Mouse (Mus musculus) kidney, adult 8-10 months (tissue): Measurements from ENCODE around the gene Ryr1.

ENCODE experiments used
- DNase-seq, 2 experiments: peaks; one replicate each; pipeline ENCODE4 v3.0.0; 2022

Gene Ryr1

DNA sequence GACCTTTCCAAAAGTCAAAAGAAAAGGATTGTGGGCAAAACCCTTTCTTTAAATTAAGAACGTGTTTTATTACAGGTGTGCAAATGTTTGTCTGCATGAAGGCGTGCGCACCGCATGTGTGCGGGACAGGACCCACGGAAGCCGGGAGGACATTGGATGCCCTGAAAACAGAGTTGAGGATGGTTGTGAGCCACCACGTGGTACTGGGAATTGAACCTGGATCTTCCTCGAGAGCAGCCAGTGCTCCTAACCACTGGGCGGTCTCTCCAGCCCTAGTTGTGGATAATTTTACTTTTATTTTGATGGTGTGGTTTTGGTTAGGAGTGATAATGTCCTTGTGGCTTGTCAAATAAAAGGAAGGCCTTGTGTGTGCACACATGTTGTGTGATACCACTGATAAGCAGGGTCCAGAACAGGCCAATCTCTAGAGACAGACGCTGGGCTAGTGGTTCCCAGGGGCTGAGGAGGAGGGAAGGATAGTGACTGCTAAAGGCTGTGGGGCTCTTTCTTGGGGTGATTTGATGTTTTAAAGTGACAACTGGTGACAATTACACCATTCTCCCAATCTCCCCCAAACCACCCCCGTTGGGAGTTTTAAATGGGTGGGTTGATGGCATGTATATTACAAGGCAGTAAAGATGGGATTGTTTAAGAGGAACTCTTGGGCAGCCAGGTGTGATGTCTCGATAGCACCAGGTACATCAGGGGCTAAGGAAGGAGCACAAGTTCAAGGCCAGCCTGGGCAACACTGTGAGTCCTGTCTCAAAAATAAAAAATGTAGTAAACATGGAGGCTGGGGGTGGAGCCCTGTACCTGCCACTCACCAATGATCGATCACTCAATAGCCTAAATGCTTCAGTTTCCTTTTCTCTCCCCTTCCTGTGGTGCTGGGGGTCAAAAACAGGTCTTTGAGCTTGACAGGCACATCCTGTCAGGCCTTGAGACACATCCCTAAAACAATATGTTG, 95.0 kb downstream of the Ryr1 start:
- DNase-seq: no peak

- no peak for DNase-seq
Measured at GRCm38 (mm10) chr7:29028761-29029160, 96.2 kb downstream of the Ryr1 start.

DNA sequence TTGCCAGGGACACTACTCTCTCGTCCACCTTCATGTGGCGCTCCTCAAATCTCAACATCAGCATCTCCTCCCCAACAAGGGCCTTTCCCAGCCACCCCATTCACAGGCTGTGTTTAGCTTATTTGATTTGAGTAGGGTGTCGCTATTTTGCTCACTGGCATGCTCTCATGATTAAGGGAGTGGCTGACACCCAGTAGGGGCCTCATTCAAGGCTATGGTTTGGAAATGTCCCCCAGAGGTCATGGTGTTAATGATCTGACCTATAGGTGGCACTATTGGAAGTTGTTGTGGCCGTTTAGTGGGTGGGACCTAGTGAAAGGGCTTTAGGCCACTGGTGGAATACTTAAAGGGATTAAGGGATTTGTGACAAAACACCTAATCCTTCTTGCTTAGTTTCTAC, 98.2 kb downstream of the Ryr1 start:
- DNase-seq: no peak

DNA sequence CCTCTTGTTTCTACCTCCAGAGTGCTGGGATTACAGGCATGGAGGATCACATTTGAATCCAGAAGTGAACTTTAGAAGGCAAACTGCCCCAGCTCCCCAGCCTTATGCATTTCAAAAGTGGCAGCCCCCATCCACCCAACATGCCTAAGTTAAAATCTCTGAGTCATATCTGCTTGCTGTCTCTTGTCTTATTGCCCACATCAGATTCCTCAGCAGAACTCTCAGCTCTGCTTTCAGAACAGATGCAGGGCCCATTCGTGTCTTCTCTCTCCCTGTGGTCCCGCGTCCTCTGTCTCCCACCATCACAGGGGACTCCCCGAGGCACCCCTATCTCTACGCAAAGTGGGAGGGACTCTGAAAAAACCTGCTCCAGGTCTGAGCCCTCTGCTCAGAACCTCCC, 98.8 kb downstream of the Ryr1 start:
- no peak for DNase-seq

- DNase-seq: no peak
Measured at GRCm38 (mm10) chr7:29025566-29025965, 99.4 kb downstream of the Ryr1 start.

DNA sequence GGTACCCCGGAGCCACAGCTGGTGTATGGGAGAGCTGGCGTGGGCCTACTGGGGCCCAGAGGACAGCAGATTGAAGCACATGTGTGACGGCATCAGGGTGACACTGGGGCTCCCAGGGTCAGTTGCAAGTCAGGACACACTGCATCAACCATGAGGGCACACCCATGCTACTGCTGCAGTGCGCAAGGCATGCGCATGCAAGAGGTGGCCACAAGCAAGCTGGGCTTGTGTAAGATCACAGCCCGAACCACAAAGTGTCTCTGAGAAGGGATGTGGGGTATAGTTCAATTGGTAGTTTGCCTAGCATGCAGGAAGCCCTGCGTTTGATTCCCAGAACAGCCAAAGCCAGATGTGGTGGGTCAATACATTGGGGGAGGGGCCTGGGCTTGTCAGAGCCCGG, 101.5 kb downstream of the Ryr1 start:
- no peak for DNase-seq

DNA sequence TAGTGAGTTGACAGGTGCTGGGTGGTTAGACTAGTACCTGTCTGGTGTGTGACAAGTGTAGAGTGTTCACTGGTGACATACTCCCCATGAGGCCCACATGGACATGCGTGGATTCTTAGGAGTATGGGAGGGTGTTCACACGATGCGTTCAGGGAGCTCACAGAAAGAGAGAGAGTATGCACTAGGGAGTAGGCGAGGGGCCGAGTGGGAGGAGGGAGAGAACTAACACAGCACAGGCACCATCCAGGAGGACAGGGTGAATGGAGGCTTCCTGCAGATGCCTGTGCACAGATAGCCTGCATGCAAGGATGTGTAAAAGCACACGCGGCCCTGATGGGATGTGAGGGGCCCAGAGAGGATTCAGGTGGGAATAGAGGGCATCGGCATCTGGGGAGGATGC, 102.5 kb downstream of the Ryr1 start:
- DNase-seq: no peak

- DNase-seq: no peak
Measured at GRCm38 (mm10) chr7:29019447-29020220, 105.3 kb downstream of the Ryr1 start.

GRCm38 (mm10) chr7:29017222-29017621, 107.8 kb downstream of the Ryr1 start:
- no peak for DNase-seq

DNA sequence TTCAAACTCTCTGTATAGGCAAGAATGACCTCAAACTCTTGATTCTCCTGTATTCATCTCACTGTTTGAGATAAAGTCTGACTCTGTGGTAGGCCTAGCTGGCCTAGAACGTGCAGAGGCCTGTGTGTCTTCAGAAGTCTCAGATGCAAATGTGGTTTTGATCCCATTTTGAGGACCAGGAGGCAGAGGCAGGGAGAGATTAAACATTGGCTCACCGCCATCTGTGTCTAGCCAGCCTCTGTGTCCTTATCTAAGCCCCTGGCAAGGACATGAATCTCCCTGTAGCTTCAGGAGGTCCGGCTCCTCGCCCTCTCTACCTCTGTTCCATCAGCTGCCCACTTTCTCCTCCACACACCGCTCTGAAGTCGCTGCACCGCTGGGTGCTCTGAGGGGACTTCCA, 108.5 kb downstream of the Ryr1 start:
- no peak for DNase-seq

GRCm38 (mm10) chr7:29014984-29015383, 110.0 kb downstream of the Ryr1 start:
- DNase-seq: no peak

DNA sequence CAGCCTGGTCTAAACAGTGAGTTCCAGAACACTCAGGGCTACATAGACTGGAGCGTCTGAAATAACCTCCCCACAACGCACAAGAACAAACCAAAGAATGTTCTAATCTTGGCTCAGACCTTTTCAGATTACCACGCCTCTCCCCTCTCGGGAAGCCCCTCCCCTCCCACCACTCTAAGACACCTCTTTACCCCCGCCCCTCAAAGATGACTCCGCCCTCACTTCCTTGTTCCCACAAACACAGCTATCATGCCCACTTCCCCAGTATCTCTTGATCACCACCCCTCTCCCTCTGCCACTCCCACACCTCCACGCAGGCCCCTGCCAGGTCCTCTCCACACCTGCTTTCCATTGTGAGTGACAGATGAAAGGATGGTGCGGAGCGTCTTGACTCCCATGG, 116.3 kb downstream of the Ryr1 start:
- no peak for DNase-seq

DNA sequence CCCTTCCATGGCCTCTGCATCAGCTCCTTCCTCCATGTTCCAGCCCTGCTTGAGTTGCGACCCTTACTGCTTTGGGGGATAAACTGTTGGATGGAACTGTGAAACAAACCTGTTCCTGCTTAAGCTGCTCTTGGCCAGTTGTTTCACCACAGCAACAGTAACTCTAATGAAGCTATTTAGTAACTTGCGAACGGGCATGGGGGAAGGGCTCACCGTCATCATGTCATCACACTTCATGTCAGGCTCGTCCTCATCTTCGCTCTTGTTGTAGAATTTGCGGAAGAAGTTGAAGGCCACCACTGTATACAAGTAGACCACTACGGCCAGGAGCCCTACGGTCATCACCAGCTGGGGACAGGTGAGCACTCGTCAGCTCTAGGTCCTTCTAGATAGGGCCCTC, 116.8 kb downstream of the Ryr1 start:
- DNase-seq: no peak

GRCm38 (mm10) chr7:29007224-29008101, 117.5 kb downstream of the Ryr1 start:
- no peak for DNase-seq

DNA sequence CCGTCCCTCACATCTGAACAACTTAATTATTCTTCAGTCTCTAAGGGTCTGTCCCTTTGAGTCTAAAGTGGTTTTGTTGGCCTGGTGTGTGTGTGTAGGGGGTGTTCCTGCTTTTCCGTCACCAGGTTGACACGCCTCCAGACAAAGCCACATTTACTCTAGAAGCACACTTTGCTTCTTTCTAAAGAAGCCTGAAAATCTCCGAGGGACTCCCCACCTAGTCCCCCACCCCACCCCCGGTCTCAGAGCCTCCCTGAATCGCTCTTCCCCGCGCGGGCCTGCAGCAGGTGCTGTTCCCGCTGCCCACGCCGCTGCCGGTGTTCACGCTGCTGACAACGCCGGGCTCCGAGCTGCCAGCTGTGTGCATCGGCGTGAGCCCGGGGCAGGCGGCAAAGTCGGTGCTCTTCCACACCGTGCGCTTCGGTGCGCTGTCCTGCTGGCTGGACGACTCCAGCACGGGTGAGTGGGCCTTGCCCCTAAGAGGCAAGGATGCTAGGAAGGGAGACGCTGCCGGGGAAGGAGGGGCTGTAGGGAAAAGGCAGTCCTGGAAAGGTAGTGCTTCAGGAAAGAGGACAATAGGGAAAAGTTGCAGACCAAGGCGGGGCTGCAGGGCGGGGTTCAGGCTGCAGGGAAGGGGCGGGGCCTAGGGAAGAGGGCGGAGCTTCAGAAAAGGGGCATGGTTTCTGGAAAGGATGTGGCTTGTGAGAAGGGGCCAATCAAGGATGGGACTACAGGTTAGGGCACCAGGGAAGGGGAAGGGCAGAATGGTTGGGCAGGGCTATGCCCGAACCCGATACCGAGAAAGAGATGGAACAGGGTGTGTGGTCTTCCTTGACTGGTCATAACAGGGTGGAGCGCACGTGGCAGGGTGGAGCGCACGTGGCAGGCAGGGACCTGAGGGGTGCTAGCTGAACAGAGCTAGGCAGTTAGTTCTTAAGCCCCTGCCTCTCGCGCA, 124.1 kb downstream of the Ryr1 start:
- DNase-seq: peak; percentile 20 to 50

DNA sequence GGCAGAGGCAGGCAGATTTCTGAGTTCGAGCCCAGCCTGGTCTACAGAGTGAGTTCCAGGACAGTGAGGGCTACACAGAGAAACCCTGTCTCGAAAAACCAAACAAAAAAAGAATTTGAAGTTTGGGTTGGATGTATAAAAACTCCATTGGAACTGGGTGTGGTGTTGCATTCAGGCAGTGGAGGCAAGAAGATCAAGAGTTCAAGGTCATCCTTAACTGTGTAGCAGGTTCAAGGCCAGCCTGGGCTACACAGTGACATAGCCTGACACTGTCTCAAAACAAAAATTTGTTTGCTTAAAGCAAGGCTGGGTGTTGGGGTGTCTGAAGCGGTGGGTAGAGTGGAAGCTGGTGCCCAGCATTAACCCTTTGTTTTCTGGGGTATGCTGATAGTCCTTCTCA, 131.6 kb downstream of the Ryr1 start:
- no peak for DNase-seq

GRCm38 (mm10) chr7:28992997-28993396, 132.0 kb downstream of the Ryr1 start:
- no peak for DNase-seq

DNA sequence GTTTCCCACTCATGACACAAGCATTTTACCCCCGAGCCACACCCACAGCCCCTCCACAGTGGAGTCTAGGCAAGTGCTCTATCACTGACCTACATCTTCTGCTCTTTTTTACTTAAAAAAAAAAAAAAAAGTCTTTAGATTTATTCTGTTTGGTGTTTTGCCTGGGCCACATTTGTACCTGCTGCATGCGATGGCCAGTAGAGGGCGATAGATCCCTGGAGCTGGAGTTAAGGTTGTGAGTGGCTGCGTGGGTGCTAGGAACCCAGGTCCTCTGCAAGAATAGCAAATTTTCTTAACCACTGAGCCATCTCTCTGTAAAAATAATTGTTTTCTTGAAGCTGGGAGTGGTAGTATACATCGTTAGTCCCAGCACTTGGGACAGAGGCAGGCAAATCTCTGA, 133.4 kb downstream of the Ryr1 start:
- no peak for DNase-seq

DNA sequence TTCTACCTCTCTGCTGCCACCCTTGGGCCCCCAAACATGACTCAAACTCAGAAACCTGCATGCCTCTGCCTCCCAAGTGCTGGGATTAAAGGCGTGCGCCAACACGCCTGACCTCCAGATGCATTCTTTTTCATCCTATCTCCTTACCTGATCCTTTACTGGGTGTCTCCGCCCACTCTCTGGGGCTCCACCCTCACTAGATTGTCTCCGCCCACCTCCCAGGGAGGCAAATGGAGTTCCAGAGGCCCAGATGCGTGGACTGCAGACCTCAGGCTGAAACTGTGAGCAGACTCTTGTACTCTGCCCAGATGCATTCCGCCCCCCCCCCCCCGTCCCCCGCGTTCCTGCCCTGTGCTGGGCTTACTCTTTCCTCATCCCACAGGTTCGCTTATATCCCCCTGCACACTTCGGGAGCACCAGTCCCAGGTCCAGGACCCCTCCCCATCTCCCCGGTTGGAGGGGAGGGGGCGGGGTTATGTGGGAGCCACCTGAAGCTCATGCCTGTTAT, 134.2 kb downstream of the Ryr1 start:
- DNase-seq: no peak

DNA sequence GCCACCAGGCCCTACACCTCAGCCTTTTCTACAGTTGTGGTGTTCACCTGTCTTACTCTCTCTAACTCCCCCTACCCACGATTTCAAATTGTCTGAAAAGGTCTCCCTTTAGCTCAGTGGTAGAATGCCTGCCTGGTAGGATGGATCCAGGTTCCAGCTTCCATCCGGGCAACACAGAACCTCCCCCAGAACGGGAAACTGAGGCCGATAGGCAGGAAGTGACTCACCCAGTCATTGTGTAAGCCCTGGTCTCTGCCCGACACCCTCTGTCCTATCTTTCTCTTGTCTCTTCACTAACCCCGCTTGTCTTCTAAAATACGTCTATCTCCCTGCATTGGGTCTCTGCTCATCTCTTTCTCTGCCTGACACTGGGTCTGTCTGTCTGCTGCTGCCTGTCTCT, 139.8 kb downstream of the Ryr1 start:
- no peak for DNase-seq

- no peak for DNase-seq
Measured at GRCm38 (mm10) chr7:28984452-28984851, 140.5 kb downstream of the Ryr1 start.

DNA sequence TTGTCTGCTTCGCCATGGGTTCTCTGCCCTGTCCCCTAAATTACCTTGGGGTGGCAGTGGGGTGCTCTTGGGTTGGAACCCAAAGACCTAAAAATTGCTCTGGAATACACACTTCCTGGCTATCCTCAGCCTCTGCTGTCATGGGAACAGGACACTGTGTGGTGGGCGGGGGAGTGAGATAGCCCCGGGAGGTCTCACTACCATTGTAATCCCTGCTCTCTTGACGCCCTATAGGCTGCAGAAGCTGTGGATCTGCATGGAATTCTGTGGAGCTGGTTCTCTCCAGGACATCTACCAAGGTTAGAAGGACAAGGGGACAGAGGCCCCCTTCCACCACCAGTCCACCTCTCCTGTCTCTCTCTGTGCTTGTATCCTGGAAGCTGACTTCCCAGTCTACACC, 141.1 kb downstream of the Ryr1 start:
- no peak for DNase-seq
